Mouse (Mus musculus): ENCODE data around the gene Ermp1. TPM values are rescaled to one million over a fixed set of nuclear protein-coding genes. Genes with fewer than 3 reads are reported as not detected.

Ermp1 gene
- polyA plus RNA-seq, 1 experiment from 2014 or later: 11.4 TPM

- Histone ChIP-seq H3K27ac (replicated peaks) (no peak overlapping the region), H3K4me1 (replicated peaks) (no peaks in the 10 kb centered on the region), H3K36me3 (peaks cover 35% of the 10 kb centered on the region), H3K9me3 (no peaks in the 10 kb centered on the region), H3K9ac (no peak overlapping the region), H3K4me2 (no peak overlapping the region), H3K27me3 (no peaks in the 10 kb centered on the region), H3K4me3 (no peak overlapping the region)
- 91% methylated on average over 2 of the region's 2 CpGs for WGBS
- ATAC-seq (ENCODE audit: low FRiP score, low read depth): no peak
Measured at GRCm38 (mm10) chr19:29582439-29582838, 65.8 kb downstream of the Ermp1 start.

GRCm38 (mm10) chr19:29566512-29566911 lies 81.7 kb downstream of the Ermp1 start:
- Histone ChIP-seq H3K4me2 (no peak overlapping the region), H3K9ac (no peak overlapping the region), H3K27me3 (no peaks in the 10 kb centered on the region), H3K4me1 (replicated peaks) (no peaks in the 10 kb centered on the region), H3K36me3 (peaks cover 12% of the 10 kb centered on the region), H3K9me3 (no peaks in the 10 kb centered on the region), H3K4me3 (no peak overlapping the region), H3K27ac (replicated peaks) (no peak overlapping the region)
- 95% methylated on average over 1 of the region's 1 CpGs for WGBS
- ATAC-seq (ENCODE audit: low FRiP score, low read depth): no peak

- H3K27ac ChIP-seq (replicated peaks): no peak overlapping the region
- no peak overlapping the region for H3K4me3 ChIP-seq
- H3K9me3 ChIP-seq: no peaks in the 10 kb centered on the region
- no peaks in the 10 kb centered on the region for H3K27me3 ChIP-seq
- no peaks in the 10 kb centered on the region for H3K4me1 ChIP-seq (replicated peaks)
- no peak overlapping the region for H3K9ac ChIP-seq
- 69% methylated on average over 7 of the region's 7 CpGs for WGBS
- ATAC-seq (ENCODE audit: low FRiP score, low read depth): 0 out of 2 replicates have a peak, but pooled peaks have one; percentile 30
- 0 out of 2 replicates have a peak, but pooled peaks cover 4% of the 10 kb centered on the region for H3K36me3 ChIP-seq
- H3K4me2 ChIP-seq: no peak overlapping the region
Measured at GRCm38 (mm10) chr19:29563258-29563779, 84.9 kb downstream of the Ermp1 start.

GRCm38 (mm10) chr19:29562603-29563002 lies 85.6 kb downstream of the Ermp1 start:
- Histone ChIP-seq H3K9me3 (no peaks in the 10 kb centered on the region), H3K4me2 (no peak overlapping the region), H3K9ac (no peak overlapping the region), H3K27ac (replicated peaks) (no peak overlapping the region), H3K36me3 (0 out of 2 replicates have a peak, but pooled peaks cover 4% of the 10 kb centered on the region), H3K4me1 (replicated peaks) (no peaks in the 10 kb centered on the region), H3K4me3 (no peak overlapping the region), H3K27me3 (no peaks in the 10 kb centered on the region)
- WGBS: 78% methylated on average over 3 of the region's 3 CpGs
- no peak for ATAC-seq (ENCODE audit: low FRiP score, low read depth)

- Histone ChIP-seq H3K4me1 (replicated peaks) (no peaks in the 10 kb centered on the region), H3K9ac (no peak overlapping the region), H3K4me2 (no peak overlapping the region), H3K4me3 (no peak overlapping the region), H3K27ac (replicated peaks) (no peak overlapping the region), H3K36me3 (0 out of 2 replicates have a peak, but pooled peaks cover 2% of the 10 kb centered on the region), H3K9me3 (no peaks in the 10 kb centered on the region), H3K27me3 (no peaks in the 10 kb centered on the region)
- no peak for ATAC-seq (ENCODE audit: low FRiP score, low read depth)
- WGBS: 91% methylated on average over 4 of the region's 4 CpGs
Measured at GRCm38 (mm10) chr19:29562166-29562565, 86.0 kb downstream of the Ermp1 start.

Other genes with a start within 250 kb of the Ermp1 start
- not detected in 2 replicates for gene Pdcd1lg2, start 237.5 kb downstream of the Ermp1 start, polyA plus RNA-seq (2015; fragmentation: Nextera tagmentation; extraction: Ambion mirVana)
- 12.0 and 12.2 TPM in 2 replicates for gene Ric1, start 126.1 kb downstream of the Ermp1 start, polyA plus RNA-seq (2015; fragmentation: Nextera tagmentation; extraction: Ambion mirVana)
- gene Mlana, start 49.4 kb upstream of the Ermp1 start, polyA plus RNA-seq (2015; fragmentation: Nextera tagmentation; extraction: Ambion mirVana): not detected in 2 replicates
- gene 9930021J03Rik, start 157.6 kb upstream of the Ermp1 start, polyA plus RNA-seq (2015; fragmentation: Nextera tagmentation; extraction: Ambion mirVana): 5.5 and 6.0 TPM in 2 replicates
- gene Ranbp6, start 164.6 kb upstream of the Ermp1 start, polyA plus RNA-seq (2015; fragmentation: Nextera tagmentation; extraction: Ambion mirVana): 42.8 and 45.2 TPM in 2 replicates